Mouse (Mus musculus): ENCODE data around the gene Dlg2.

The Dlg2 gene

GRCm38 (mm10) chr7:92427280-92427679, 1950.8 kb downstream of the Dlg2 start:
- no peak for DNase-seq

- DNase-seq = no peak
These were observed 1952.2 kb downstream of the Dlg2 start for GRCm38 (mm10) chr7:92428629-92429028.

GRCm38 (mm10) chr7:92430254-92430653, 1953.8 kb downstream of the Dlg2 start:
- no peak for DNase-seq

GRCm38 (mm10) chr7:92437168-92437567, 1960.7 kb downstream of the Dlg2 start:
- no peak for DNase-seq

- DNase-seq = peak; percentile 35 to 45
These were observed 1963.3 kb downstream of the Dlg2 start for GRCm38 (mm10) chr7:92439503-92440487.

- DNase-seq = no peak
These were observed 1965.1 kb downstream of the Dlg2 start for GRCm38 (mm10) chr7:92441611-92442010.

GRCm38 (mm10) chr7:92442082-92442481, 1965.6 kb downstream of the Dlg2 start:
- no peak for DNase-seq

GRCm38 (mm10) chr7:92447938-92448337, 1971.5 kb downstream of the Dlg2 start:
- DNase-seq = peak; percentile 37 to 42

- no peak for DNase-seq
These were observed 1972.5 kb downstream of the Dlg2 start for GRCm38 (mm10) chr7:92448782-92449575.

GRCm38 (mm10) chr7:92454176-92454575, 1977.7 kb downstream of the Dlg2 start:
- no peak for DNase-seq

- DNase-seq = no peak
These were observed 1979.5 kb downstream of the Dlg2 start for GRCm38 (mm10) chr7:92455927-92456326.

GRCm38 (mm10) chr7:92457791-92458190, 1981.3 kb downstream of the Dlg2 start:
- DNase-seq = no peak

- DNase-seq = no peak
These were observed 1981.8 kb downstream of the Dlg2 start for GRCm38 (mm10) chr7:92458308-92458707.

GRCm38 (mm10) chr7:92460578-92460977, 1984.1 kb downstream of the Dlg2 start:
- peak; percentile 85 to 89 for DNase-seq

GRCm38 (mm10) chr7:92461256-92461655, 1984.8 kb downstream of the Dlg2 start:
- DNase-seq = peak; percentile 73 to 79

- DNase-seq = no peak
These were observed 1986.8 kb downstream of the Dlg2 start for GRCm38 (mm10) chr7:92463080-92463877.

- DNase-seq = no peak
These were observed 1987.8 kb downstream of the Dlg2 start for GRCm38 (mm10) chr7:92464290-92464689.

GRCm38 (mm10) chr7:92479143-92479542, 2002.7 kb downstream of the Dlg2 start:
- DNase-seq = no peak

GRCm38 (mm10) chr7:92479748-92480147, 2003.3 kb downstream of the Dlg2 start:
- DNase-seq = peak; percentile 27 to 33

GRCm38 (mm10) chr7:92483346-92483745, 2006.9 kb downstream of the Dlg2 start:
- no peak for DNase-seq

GRCm38 (mm10) chr7:92485881-92486710, 2009.6 kb downstream of the Dlg2 start:
- DNase-seq = no peak

- DNase-seq = no peak
These were observed 2010.4 kb downstream of the Dlg2 start for GRCm38 (mm10) chr7:92486878-92487277.

Measured in cerebellum, postnatal 10 days (tissue).